Mouse (Mus musculus) adrenal gland, postnatal 14 days (tissue): Measurements from ENCODE around the gene Sdc1. TPM values are rescaled to one million over a fixed set of nuclear protein-coding genes. Genes with fewer than 3 reads are reported as not detected.

ENCODE experiments used
- DNase-seq: peaks from one replicate; pipeline ENCODE4 v3.0.0; 2021; ENCODE audit warnings: mixed read lengths
- total RNA-seq: library from RNA; stranded (reverse); gene quantifications from 2 replicates; pipeline ENCODE4 v1.2.3, GENCODE M21; 2021

Sdc1 gene
- total RNA-seq, 1 experiment from 2014 or later = 29.0 TPM

- peak; percentile 87 for DNase-seq
Measured at GRCm38 (mm10) chr12:8781681-8782378, 10.7 kb downstream of the Sdc1 start.

- DNase-seq = no peak
Measured at GRCm38 (mm10) chr12:8782565-8782964, 11.4 kb downstream of the Sdc1 start.

DNA sequence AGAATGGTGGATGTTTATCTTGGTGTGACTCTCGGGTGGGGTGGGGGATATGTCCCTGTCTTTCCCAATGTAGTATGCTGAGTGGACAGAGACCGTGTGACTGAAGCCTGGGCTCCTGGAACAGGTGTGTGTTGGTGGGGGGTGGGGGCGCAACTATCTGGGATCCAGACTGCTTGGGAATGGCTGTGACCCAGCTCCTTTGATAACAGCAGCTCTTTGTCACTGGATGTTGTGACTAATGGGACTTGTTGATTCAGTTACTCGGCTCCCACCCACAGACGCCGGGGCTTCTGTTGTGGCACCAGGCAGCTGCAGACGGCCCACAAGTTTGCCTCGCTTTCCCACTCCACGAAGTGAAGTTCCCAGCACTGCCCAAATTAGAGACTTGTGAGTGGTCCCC lies 13.1 kb downstream of the Sdc1 start:
- DNase-seq = no peak

DNA sequence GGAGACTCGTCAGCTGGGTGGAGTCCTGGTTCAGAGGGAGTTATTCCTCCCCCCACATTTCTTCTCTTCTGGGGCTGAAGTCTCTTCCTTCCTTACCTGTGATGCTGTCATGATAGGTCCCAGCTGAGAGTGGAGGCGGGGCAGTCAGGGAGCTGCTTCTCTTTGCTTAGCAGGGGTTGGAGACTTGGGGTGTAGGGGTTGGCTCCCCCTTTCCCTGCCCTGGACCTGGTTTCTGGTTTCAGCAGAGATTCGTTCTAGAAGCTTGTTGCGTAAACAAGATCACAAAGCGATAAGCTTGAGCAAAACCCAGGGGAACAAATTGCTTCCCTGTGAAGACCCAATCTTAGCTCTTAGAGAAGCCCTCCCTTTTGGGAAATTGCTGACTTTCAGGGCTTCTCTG lies 15.4 kb downstream of the Sdc1 start:
- no peak for DNase-seq

GRCm38 (mm10) chr12:8786984-8787730 lies 16.0 kb downstream of the Sdc1 start:
- no peak for DNase-seq

- DNase-seq = no peak
Measured at GRCm38 (mm10) chr12:8788469-8788868, 17.3 kb downstream of the Sdc1 start.

GRCm38 (mm10) chr12:8790615-8791014 lies 19.5 kb downstream of the Sdc1 start:
- DNase-seq = no peak

DNA sequence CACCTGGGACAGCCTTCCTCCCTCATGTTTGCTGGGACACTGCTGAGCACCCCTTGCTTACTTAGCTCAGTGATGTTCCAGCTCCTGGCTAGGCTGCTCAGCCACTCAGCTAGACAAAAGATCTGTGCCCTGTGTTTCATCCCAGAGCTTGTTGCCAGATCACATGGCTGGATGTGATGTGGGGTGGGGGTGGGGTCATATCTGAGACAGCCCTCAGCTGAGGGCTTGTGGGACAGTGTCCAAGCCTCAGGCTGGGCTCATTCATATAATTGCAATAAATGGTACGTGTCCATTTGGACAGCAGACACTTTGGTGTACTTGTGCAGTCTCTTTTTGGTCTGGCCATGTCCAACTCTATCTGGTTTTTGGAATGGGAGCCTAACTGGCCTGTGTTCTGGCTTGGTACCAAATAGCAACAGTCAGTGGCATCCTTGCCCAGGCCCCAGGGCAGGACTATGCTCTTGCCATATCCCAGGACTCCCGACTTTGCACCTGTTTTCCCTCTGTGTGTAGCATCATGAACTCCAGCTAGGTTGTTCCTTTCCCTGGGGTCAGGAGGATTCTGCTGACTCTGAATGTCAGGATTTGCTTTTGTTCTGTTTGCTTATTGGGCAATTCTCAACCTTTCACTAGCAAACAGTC lies 22.4 kb downstream of the Sdc1 start:
- DNase-seq = no peak

DNA sequence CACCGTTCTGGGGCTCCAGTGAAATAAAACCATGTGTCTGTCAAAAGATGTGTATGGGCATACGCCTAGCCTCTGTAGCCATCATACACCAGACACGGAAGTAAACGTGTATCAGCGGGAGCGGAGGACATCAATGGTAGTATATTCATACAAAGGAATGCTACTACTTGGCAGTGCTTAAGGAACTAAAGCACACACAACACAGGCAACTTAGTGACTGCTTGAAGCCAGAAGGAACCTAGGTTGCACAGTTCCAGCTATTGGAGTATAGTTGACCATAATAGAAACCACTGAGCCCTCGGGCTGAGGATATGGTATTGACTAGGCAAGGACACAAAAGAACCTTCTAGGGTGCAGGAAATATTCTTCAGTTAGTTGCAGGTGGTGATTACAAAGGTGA lies 26.8 kb downstream of the Sdc1 start:
- no peak for DNase-seq

- no peak for DNase-seq
Measured at GRCm38 (mm10) chr12:8798486-8799020, 27.4 kb downstream of the Sdc1 start.

DNA sequence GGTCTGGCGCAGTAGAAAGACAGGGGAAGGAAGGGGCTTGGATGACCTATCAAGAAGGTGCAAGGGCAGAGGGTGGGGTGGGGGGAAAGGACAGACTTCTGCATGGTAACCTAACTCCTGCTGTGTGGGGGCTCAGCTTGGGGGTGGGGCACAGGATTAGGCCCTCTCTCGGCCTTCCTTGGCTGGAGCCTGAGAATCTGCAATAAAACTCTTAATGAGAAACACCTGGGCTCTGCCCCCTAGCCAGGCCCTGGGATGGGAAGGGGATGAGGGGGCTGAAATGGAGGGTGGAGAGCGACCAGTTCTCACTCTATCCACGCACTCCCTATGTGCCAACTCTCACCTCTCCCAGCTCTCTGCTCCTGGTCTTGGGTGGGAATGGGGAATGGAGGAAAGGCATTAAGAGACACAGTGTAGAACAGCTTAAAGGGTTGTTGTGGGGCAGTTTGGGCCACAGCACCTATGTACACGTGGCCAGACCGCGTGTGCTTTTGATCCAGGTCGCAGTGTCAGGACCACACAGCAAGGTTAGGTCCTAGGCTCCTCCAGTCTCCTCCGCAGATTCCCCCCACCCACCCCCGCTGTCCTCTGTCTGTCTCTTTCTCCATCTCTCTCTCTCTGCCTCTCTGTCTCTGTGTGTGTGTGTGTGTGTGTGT lies 32.4 kb downstream of the Sdc1 start:
- DNase-seq = no peak

- DNase-seq = no peak
Measured at GRCm38 (mm10) chr12:8804077-8804456, 32.9 kb downstream of the Sdc1 start.

DNA sequence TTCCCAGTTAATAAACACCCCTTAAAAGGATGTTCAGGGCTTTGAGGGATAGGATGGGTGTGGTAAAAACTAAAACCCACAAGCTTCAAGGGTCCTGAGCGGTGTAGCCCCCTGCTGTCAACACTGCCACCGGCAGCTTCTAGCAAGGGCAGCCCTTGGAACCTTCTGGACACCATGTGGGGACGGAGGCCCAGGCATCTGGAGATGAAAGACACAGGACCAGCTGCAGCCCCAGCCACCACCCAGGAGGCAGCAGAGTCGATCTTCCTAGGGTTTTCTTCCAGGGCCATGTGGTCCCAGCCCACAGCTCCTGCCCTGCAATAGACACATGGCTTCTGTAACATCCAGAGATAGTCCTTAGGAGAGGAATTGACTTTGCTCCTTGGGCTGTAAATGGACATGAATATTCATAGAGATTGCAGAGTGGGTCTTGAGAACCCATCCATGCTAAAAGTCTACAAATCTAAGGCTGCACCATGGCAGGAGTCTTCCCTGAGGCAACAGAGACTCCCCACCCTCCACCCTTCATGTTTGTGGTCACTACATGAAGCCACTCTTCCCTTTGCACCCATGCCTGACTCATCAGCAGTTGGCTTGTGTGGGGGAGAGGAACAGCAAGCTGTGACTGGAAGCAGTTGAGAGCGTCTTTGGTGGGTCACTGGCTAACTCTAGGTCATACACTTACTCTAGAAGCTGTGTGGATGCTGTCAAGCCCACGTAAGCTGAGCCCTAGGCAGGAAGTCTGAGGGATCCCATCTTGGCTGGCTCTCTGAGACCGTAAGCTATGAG lies 34.0 kb downstream of the Sdc1 start:
- DNase-seq = no peak

DNA sequence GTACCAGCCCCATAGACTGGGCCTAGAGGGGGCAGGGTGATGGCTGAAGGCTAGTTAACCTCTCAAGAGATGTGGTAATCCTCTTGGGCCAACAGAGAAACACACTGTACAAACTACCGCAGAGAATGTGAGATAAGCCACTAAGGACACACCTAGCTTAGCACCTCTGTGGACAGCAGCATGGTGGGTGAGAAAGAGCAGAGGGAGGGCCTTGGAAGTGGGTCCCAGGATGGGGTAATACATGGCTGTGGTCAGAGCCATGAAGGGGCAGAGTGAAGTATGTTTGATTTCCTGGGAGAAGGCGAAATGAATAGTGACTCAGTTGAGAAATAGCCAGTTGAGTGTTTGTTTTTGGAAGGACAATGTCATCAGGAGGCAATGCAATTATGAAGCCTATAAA lies 38.0 kb downstream of the Sdc1 start:
- no peak for DNase-seq

DNA sequence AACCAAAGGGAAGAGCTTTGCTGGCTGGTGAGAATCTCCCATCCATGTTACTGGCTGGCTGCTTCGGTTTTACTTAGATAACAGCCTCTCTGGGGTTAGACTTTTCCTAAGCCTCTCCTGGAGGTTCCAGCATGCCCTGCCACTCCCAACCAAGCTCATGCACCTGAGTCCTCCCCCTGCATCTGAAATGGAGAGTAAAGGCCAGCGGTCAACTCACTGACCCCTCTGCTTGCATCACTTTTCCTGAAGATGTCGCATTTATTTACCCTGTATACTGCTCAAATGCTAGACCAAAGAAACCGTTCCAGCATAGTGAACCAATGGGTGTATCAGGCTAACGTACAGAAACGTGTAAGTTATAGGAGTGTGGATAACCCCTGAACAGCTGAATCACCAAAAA lies 38.5 kb downstream of the Sdc1 start:
- no peak for DNase-seq

DNA sequence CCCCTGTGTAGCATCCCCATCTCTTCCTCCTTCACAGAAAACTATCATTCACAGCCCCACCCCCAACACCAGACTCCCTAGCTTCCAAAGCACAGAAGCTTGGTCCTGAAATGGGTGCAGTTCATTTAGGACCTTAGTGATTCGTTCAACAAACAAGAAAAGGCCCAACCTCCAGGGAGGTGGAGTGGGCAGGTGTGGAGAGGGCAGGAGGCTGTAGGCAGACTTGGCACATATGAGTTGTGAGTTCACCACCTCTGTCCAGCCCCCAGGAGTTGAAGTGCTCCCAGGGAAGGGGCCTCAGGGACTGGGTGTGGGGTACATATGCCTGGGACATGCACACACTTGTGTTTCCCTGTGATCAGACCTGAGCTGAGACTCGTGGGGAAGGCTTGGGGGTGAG lies 39.8 kb downstream of the Sdc1 start:
- DNase-seq = no peak

GRCm38 (mm10) chr12:8811441-8811871 lies 40.3 kb downstream of the Sdc1 start:
- peak; percentile 37 for DNase-seq

GRCm38 (mm10) chr12:8811894-8812560 lies 40.9 kb downstream of the Sdc1 start:
- DNase-seq = no peak

DNA sequence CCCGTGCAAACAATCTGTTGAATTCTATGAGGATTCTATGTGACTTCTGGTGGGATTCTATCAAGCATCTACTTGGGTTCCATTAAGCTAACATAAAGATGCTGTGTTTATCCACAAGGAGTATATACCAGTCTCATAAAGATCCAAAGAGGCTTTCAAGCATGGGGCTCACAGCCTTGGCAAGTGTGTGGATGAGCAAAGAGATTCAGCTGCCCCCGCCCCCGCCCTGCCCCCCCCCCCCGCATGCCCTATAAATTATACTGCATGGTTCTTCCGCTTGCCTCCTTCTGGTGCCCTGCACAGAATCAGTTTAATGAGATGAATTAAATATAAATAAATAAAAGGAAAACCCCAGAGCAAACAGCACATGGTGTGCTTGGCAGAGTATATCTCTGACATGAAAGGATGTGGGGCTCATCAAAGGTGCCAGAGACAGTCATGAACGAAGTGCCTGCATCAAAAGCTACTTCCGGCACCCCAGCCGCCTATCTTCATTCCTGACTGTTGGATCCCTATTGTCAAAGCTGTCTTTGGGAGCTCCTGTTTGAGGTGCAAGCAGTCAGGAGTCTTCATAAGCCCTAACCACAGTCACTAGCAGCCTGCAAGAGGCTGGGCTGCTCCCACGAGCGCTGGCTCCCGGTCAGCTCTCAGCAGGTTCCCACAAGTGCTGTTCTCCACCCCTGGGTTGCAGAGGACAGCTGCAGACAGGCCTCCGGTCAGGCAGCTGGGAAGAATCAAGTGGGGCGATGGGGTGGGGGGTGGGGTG lies 46.5 kb downstream of the Sdc1 start:
- DNase-seq = no peak

DNA sequence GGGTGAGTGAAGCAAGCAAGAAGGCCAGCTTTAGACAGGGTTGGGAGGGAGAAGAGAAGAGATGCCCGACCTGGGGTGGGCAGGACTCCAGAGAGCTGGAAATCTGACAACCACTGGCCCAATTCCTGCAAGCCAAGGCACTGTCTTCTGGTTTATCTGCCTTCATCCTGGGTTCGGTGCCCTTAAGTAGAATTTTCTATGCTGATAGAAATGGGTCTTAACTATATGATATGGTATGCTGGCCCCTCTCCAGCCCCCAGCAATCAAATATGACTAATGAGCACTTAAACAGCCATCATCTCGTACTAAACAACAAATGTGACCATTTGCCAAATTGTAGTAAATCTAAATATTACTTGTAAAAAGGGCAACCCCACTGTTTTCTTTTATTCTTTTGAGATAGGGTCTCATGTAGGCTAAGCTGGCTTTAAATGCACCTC lies 47.1 kb downstream of the Sdc1 start:
- DNase-seq = no peak
